Mouse (Mus musculus) lung, adult 18-20 months (tissue): ENCODE data around the gene Rd3l.
"Not testable (repeated sequence)": the region's sequence is repeated elsewhere in the genome, so short reads cannot be mapped to it uniquely, and the experiment has no call there.

Source experiments
- DNase-seq, 2 experiments: peaks; one replicate each; pipeline ENCODE4 v3.0.0; 2022; ENCODE audit warnings: mixed read lengths in 2 of 2

Gene Rd3l

DNA sequence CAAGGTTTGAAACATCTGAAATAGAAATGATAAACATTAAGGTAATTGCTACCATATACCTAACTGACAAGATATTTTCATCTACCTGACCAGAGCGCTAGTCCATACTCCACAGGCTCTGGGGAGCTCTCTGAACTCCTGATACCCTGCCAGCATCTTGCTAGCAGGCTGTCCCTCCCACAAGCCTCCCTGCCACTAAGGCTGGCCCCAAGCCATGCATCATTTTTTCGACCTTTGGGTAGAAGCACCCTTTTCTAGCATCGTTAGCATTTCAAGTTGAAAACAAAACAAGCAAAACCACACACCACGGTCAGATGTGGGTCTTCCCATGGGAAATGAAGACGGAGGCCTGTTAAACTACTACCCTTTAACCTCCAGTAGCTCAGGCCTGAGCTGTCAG, 17.8 kb downstream of the Rd3l start:
- no peak for DNase-seq

DNA sequence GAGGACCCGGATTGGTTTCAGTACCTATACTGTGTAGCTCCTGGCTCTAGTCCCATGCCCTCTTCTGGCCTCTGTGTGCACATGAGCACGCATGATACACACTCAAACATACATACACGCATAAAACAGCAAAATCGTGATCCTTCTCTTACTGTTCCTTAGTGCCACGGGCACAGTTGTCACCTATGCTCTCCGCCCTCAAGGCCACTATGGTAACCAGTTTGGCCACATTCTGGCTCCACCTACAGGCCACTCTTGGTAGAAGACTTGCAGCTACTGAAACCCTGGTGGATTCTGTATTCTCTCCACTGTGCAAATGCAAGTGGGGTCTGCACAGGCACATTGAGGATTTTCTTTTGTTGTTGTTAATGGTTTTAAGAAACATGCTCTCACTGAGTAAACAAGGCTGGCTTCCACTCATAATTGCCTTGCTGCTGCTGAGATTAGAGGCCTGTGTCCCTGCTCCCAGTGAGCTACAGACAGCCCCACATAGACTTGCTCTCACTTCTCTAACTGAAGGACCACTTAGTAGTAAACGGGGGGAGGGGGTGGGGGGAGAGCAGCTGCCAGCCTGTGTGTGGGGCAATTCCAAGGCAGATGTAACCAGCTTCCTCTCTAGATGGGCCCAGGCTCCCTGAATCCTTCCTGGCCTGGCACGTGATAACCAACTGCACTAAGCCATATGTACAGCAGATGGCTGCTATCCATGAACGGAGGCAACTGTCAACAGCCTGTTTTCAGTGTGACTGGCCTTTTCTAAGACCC, 22.8 kb downstream of the Rd3l start:
- peak; percentile 70 to 81 for DNase-seq

DNA sequence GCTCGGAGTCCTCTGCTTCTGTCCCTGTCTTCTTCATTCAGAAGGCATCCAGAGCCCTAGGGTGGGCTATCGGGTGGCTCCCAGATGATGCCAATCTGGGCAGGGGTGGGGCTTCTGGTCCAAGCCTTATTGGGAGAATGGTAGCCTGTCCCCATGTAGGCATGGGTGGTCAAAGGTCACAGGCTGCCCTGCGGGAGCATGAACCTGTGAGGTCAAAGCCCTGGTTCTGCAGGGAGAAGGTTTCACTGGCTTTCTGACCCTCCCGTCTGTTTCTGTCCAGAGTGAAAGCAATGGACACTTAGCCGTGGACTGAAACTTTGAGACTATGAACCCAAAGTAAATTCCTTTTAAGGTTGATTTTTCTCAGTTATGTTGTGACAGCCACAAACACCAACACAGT, 24.9 kb downstream of the Rd3l start:
- DNase-seq, result no peak

DNA sequence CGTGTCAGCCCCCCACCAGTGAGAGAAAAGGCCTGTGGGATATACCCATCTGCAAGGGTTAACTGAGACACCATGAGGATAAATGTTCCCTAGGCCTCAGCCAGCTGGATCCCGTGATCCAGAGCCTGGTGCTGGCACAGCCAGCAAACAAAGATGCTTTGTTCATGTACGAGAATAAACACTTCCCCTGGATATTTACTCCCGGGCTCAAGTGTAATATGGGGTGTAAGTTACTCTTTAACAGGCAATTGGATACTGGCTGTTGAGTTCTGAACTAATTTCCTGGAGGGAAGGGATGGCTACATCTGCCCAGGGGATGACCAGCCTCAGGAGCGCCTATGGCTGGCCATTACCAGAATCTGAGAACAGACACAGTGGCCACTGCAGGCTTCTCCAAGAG, 29.4 kb downstream of the Rd3l start:
- peak in 1 of 2 experiments; percentile 55 for DNase-seq

DNA sequence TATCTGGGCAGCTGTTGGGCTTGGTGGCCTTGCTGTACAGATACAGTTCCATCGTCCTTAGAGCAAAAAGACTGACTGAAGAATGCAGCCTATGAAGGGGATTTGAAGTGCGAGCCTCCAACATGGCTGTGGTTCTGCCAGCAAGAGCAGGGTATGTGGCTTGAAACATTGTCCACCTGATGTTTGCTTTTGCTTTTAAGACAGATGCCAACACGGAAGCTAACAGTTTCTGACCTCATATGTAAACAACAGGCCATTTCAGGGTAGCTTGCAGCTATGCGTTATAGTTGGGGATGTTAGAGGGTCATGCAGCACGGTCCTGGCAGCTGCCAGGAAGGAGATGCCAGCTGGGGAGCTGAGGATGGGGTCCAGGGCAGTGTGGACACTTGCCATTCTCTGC, 30.6 kb downstream of the Rd3l start:
- DNase-seq, result peak in 1 of 2 experiments; percentile 51

DNA sequence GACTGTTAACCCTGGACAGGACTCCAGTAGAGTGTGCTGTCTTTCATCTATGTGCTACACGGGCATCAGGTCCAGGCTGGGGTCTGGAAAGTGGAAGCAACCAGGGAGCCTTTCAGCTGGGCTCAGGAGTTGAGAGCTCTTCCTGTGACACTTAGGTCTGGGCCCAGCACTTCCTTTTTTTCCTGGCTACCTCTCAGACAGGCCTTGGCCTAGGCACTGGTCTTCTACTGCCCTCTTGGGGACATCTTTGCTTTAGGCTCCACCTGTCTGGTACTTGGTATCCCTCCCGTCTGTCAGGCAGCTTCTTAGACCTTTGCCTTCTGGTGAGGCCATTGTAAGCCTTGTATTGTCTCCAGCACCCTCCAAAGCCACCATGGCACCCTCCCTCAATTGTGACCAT, 34.4 kb downstream of the Rd3l start:
- DNase-seq, result peak; percentile 83 to 87

DNA sequence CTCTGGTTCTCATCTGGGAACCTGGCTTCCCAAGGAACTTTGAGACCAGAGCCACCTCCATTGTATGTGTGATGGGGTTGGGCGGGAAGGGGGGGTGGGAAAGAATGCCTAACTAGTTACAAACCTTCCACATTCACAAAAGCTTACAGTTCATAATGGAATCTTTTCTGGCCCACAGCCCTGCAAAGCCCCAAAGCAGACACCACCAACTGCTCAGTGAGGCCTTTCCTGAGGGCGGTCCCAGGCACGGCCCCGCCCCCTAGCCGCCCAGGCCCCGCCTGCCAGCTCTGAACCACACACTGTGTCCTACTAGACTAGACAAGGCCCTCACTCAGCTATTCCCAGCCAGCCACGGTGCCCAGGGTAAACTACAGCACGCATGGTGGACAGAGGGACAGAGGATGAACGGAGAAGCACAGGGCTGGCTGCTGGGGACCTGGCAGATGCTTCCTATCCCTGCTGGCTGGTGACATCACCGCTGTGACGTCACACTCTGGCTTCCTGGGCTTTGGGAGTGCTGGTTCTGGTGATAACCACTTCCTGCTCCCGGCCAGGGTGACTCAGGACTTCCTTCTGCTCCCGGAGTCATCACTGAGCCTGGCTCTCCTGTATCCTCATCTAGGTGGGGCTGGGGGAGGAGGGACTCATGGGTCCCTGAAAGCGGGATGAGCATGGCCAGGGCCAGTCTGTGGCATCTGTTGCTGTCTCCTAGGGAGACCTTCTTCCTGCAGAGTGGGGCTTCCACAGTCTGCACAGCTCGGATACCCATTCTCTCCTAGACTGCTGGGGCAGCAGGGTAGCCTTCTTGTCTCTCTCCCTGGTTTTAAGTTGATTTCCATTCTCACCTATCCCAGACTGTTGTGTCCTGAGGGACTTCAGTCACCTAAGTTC, 35.1 kb downstream of the Rd3l start:
- not testable (repeated sequence) for DNase-seq

DNA sequence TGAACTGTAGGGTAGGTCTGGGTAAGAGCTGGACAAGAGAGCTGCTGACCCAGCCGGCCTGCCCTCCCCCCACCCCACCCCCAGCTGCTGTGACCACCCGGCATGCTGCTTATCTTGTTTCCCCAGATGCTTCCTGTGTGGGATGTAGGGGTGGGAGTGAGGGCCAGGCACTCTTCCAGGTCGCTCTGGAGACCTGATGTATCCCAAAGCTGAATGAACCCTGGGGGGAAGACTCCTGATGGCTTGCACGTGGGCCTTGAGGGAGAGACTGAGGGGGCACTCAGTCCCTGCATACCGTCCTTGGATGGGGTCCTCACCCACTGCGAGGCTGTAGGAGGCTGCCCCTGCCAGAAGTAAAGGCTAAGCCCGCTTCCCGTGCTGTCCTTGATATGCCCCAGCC, 36.0 kb downstream of the Rd3l start:
- peak; percentile 70 to 78 for DNase-seq

DNA sequence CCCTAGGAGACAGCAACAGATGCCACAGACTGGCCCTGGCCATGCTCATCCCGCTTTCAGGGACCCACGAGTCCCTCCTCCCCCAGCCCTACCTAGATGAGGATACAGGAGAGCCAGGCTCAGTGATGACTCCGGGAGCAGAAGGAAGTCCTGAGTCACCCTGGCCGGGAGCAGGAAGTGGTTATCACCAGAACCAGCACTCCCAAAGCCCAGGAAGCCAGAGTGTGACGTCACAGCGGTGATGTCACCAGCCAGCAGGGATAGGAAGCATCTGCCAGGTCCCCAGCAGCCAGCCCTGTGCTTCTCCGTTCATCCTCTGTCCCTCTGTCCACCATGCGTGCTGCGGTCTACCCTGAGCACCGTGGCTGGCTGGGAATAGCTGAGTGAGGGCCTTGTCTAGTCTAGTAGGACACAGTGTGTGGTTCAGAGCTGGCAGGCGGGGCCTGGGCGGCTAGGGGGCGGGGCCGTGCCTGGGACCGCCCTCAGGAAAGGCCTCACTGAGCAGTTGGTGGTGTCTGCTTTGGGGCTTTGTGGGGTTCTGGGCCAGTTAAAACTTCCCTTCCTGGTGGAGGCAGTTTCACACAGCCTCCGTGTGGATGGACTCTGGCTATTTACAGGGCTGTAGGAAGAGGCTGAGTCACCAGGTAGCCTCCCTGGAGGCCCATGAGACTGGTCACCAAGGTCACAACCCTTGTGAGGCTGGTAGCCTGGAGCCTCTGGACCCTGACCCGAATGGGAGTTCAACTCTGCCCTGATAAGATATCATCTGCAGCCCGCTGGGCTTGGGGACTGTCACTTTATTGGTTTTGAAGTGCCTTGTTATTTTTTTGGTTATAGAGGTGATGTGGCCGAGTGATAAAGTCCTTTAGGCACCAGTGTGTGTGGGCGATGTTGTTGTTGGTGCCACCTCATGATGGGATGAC, 36.8 kb downstream of the Rd3l start:
- DNase-seq, result not testable (repeated sequence)

DNA sequence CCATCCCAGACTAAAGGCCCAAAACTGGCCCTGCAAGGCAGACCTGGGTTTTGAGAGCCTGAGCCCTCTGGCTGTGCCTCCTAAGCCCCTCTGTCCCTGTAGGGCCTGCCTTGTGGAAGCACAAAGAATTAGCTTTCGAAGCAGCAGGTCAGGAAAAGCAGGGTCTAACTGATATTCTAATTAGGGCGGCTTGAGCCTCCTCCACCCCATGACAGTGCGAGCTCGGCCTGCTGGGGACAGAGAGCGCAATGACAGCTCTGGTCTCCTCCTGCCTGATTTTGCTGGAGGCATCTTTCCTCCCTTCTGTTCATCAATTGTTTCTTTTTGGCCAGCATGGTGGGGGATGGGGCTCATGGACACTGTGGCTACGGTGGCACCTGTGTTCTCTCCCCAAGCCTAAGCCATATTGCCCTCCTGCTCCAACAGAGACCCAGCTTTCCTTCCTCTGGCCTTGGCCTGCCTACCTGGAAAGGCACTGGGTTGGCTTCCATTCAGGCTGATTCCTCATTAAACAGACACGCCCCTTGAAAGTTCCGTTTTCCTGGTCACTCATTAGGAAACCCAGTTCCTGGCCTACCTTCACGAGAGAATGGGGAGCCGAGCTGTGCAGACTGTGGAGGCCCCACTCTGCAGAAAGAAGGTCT, 37.6 kb downstream of the Rd3l start:
- peak; percentile 51 to 62 for DNase-seq

DNA sequence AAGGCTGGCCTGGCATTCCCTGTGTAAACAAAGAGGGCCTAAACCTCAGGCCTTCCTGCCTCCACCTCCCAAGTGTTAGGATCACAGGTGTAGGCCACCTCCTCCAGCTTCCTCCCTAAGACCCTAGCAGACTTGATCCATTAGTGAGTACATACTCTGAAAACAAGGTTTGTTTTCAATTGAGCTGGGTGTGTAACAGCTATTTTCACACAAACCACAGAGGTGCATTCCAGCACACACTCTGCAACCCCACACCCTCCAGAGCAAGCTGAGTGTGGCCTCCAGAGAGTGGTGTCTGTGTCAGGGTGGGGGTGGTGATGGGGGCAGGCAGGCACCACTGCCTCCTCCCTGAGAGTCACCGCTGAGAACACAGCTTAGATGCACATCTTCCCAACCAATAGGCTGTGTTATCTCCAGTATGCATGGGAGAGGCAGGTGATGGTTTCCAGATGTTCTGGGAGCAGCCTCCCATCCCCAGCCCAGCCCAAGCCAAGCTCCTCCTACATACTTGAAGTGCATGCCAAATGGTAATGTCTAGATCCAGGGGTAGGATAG, 42.4 kb downstream of the Rd3l start:
- peak in 1 of 2 experiments; percentile 51 for DNase-seq

DNA sequence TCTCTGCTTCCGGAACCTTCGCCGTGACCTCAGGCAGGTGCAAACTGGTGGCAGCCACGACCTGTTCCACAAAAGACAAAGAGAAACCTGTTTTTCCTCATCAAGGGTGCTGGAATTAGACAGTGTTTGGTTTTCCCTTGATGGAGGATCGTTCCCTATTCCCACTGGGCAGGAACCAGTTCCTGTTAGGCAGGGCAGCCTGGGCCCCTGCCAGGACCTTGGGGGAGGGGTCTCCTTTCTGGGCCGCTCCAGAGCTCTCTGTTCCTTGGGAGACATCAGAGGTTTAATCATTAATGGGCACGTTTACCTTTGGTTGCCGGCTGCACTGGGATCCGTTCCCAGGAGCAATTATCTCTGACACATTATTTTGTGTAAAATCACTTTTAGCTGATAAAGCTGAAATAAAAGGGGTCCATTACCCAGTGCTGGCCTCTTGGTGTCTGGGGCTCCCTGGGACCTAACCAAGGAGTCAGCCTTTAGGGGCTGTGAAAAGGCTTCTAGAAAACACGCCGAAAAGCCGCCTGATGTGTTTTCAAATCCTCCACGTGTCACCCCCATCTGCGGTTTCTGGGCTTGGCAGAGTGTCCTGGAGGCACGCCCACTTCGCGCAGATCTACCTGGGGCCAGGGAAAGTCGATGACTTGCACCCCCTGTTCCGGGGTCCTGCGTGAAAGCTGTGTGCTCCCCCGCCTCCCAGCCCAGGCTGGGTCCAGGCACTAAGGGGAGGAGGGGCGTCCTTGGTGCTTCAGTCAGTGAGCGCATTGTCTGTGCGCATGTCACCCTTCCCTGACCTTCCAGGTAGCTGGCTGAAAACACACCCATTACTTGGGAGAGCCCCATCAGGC, 44.2 kb downstream of the Rd3l start:
- DNase-seq, result peak; percentile 87 to 93

DNA sequence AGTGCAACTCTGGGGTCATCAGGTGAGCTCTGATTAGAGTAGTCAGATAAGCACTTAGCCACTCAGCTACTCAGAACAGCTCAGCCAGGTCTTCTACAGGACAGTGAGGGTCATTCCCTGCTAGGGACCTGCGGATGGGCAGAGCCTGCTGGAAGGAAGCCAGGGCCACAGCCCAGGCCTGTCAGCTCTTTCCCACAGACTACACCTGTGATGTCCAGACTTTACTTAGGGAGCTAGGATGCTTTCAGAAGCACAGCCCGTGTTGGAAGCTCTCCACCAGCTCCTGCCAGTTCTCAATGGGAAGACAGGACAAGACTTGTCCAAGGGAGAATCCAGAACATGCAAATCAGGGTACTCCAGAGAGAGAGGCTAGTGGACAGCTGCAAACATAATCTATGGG, 47.1 kb downstream of the Rd3l start:
- DNase-seq, result no peak

DNA sequence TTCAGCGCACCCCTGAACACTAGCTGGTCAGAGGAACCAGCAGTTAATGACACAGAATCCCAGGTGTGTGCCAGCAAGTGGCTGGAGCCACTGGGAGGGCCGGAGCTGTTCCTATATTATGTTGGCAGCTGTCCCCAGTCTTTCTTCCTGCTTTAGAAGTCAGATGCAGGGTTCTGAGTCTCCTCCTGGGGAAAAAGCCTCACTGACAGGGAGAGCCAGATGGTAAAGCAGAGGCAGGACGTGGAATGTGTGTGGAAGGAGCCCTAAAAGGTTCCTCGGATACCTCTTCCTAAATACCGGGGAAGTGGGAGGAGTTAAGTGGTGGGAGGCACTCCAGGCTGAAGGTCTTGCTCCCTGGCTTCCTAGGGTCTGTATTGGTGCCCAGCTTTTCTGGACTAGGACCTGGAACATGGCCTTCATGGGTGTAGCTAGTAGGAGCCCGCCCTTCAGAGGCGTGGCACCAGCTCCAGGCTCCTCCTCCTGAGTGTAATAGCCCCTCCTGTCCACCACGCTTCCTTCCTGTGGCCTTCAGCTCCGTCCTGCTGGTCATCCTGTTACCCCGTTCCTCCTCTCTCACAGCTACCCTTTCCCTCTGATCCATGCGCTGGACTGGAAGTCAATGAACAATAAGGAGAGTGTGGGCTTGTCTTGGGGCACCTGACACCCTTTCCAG, 47.9 kb downstream of the Rd3l start:
- DNase-seq, result peak; percentile 81 to 85

DNA sequence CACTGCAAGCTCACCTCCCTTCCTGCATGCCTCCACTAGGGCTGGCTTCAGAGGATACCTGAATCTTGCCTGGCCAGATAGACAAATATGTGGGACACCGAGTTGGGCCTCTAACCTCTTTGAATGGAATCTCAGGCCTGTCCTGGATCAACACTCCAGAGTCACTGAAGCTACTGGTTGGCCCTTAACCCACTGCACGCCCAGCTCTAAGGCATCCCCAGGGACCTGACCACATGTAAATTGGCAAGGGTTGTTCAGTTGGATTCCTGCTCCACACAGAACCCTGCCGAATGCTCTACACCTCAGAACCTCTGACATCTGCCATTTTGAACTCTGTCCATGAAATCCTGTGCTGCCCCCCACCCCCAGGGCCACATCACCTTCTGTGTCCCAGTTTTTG, 48.6 kb downstream of the Rd3l start:
- DNase-seq, result no peak

DNA sequence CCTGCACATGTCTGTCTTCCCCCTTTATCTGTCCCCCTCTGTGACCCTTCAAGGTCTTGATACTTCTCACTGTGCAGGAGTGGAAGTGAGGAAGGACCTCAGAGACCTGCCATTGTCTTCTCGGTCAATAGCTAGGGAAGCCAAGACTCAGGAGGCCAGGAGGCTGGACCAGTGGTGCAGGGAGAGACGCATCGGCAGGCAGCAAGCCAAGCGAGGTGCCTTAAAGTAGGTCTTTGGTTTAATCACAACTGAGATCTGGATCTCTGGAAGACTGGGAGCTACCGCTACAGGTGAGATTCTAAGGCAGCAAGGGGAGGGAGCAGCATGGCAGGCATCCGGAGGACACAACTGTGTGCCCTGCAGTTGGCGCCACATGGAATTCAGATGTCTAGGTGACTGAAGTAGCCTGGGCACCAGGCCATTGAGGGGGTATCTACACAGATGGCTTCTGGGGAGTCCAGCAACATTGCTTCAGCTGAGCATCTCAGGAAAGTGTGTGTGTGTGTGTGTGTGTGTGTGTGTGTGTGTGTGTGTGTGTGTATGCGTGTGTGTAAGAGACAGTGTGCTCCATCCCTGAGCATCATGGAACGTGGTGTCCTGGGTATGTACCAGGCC, 49.6 kb downstream of the Rd3l start:
- DNase-seq, result no peak
